Mouse (Mus musculus): ENCODE results near the gene Zfp109. TPM values are rescaled to one million over a fixed set of nuclear protein-coding genes. Genes with fewer than 3 reads are reported as not detected.

The Zfp109 gene
- total RNA-seq, 2 experiments from 2014 or later: 6.3 to 7.0 TPM

DNA sequence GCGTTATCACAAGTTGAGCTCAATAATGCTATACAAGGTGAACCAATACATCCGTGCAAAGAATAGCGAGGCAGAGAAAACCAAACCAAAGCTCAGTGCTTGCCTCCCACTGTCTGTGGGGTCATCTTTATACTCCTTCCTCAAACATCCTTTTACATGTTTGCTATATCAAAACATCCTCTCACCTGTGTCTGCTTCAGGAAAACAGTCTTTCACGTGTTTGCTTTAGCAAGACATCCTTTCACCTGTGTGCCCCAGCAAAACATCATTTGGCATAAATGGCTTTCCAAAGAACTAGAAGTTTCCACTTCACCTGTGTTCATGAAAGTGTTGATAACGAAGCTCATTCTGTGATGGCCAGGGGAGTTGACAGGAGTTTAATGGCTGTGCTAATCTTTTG is 26.0 kb downstream of the Zfp109 start, which contains the start of gene Zfp111:
Zfp111 (minus strand) TSS at position 101 of the 400 bp plus-strand sequence.
- intact Hi-C loops (cut with DNase I): no loop called here
- no peak for DNase-seq (ENCODE audit: low spot score in 2 of 2)

DNA sequence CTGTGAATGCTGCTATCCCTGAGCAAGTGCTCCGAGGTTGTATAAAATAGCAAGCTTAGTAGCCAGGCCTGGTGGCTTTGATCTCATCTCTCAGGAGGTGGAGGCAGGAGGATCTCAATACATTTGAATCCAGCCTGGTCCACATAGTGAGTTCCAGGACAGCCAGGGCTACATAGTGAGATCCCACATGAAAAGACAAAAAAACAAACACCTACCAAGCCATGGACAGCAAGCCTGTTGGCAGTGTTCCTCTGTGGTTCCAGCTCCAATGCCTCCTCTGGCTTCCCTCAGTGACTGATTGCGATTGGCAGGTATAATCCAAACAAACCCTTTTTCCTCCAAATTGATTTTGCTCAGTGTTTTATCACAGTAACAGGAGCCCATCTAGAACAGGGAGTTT is 27.1 kb downstream of the Zfp109 start:
- intact Hi-C loops (cut with DNase I): no loop called here
- no peak for DNase-seq (ENCODE audit: low spot score in 2 of 2)

DNA sequence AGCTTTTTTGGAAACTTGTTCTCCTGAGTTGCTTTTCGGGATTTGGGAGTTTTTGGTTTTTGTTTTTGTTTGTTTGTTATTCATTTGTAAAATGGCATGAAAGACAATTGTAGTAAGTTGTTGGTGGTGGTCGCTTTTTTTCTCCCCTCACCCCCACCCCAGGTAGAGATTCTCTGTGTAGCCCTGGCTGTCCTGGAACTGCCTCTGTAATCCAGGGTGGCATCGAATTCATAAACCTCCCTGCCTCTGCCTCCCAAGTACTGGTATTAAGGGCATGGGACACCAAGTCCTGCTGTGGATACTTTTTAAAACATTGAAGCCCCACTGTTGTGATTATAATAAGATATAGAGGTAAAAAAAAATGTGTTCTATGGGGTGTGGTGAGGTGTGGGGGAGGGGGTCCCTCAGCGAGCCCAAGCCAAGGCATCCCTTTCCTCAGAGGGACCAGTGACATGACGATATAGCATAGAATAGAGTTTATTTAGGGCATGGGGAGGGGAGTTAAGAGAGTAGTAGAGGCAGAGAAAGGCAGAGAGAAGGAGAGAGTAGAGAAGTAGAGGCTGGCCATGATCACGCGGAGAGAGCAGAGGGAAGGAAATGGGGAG is 29.0 kb downstream of the Zfp109 start:
- DNase-seq (ENCODE audit: low spot score in 2 of 2): no peak
- intact Hi-C loops (cut with DNase I): loop anchor here (5.0 kb wide), 1 partner anchor 44 kb away; the partner anchor contains the start of gene Zfp108

DNA sequence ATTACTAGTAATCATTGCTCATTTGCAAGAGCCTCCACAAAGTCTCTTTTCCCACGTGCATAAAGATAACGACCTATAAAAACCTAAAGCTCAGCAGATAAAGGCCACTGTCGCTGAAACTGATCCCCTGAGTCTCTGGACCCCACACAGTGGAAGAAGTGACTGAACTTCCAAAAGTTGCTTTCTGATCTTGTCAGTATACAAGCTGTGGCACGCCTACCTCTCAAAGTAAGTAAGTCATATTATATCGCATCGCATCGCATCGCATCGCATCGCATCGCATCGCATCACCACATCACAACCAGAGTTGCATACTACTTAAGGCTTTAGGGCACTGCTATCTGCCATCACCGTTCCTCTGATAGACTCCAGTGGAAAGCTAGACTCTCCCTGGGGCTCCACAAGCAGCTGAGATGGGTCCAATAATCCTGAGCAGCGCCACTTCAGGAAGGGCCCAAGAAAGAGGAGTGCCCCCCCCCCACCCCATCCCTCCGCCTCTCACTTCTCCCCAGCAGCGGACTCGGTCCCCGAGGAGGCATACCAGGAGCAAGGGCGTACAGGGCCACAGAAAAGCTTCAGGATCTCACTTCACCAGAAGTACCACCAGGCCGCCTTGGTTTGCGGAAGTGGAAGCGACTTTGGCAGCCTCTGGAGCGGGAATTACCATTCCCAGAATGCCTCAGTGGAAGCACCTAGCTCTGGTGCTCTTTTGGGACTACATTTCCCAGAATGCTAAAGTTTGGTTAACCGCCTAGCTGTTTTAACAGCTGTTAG is 29.7 kb downstream of the Zfp109 start:
- intact Hi-C loops (cut with DNase I): loop anchor here (5.0 kb wide), 1 partner anchor 45 kb away; the partner anchor contains the start of gene Zfp108
- peak; percentile 72 to 77 for DNase-seq (ENCODE audit: low spot score in 2 of 2)

DNA sequence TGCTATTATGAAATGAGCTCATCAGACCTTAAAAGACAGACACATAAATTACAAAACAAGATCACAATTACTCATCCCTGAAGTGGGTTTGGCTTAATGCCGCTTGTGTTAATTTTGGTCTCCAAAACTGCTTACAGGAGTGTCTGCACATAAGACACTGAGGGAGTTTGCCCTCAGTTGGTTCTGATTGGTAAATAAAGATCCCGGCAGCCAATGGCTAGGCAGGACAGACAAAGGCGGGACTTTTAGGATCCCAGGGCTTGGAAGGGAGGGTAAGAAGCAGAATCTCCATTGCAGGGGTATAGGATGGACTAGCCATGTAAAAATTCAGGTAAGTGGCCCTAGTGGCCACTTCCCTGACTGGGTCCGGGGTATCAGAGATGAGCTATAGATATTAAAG is 40.4 kb downstream of the Zfp109 start:
- DNase-seq (ENCODE audit: low spot score in 2 of 2): no peak
- intact Hi-C loops (cut with DNase I): no loop called here

DNA sequence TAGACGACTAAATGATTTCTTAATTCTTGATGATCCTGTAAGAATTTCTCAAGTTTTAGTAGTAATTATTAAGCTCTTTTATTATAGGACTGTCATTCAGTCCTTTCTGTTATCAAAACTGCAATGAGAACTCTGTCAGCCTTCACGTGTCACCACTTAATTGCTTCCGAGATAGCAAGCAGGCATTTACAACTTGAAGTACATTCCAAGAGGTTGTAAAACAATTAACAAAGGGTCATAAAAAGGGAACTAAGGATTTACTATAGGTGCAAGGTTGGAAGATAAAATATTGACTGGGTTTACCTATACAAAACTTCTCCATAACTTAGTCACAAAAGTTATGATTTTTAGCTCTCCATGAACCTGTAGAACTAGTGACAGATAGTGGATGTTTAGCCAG is 44.2 kb downstream of the Zfp109 start:
- intact Hi-C loops (cut with DNase I): no loop called here
- no peak for DNase-seq (ENCODE audit: low spot score in 2 of 2)

DNA sequence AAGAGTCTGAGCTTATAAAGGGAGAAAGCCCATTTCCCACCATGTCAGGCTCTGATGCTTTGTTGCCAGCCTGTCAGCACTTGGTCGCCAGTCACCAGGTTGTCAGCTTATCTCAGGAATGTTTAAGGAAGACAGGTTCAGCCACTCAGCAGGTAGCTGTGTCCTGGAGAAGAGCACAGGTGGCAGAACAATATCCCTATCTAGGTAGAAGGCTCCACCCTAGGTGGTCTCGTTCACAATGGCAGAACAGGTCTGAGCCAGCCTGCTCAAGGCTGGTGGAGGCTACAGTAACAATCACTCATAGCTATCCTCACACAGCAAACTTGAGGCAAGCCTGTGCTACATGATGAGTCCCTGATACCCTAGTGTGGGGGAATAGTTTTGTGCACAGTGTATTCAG is 46.0 kb downstream of the Zfp109 start:
- intact Hi-C loops (cut with DNase I): no loop called here
- no peak for DNase-seq (ENCODE audit: low spot score in 2 of 2)

DNA sequence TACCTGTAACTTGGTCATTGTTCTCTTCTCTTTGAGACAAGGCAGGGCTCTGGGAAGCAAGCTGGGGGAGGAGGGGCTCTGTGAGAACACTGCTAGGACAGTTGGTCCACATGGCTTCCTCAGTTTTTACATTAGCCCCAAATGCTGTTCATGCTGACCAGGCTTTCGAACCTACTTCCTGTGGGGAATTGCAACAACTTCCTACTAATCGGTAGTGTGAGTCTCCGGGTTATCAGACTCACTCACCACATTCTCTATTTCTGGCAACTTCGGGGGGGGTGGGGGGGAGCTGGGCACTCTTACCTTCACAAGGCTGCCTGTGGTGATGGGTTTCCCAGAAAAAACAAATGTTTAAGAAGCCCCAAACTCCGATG is 47.8 kb downstream of the Zfp109 start:
- DNase-seq (ENCODE audit: low spot score in 2 of 2): no peak
- intact Hi-C loops (cut with DNase I): no loop called here

DNA sequence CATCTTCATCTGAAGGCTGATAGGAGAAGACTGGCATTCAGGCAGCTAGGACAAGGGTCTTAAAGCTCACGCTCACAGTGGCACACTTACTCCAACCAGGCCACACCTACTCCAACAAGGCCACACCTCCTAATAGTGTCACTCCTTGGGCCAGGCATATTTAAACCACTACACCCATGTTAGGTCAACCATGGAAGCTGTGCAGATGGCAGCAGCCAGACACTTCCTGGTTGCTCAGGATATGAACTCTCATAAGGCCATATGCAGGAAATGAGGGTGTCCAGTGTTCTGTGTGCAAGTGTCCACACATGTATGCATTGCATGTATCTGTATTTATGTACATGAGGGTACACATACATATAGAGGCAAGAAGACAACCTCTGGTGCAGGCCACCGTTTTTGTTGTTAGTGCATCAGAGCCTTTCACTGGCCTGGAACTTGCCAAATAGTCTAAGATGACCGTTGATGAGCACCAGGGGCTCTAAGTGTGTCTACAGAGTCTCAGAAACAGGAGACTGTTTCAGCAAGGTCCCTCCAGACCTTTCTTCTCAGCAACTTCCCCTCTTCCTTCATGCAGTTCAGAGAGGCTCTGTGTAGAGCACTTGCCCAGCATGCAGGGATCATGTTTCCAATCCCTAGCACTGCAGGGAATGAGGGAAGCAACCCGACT is 48.3 kb downstream of the Zfp109 start:
- no peak for DNase-seq (ENCODE audit: low spot score in 2 of 2)
- intact Hi-C loops (cut with DNase I): no loop called here

DNA sequence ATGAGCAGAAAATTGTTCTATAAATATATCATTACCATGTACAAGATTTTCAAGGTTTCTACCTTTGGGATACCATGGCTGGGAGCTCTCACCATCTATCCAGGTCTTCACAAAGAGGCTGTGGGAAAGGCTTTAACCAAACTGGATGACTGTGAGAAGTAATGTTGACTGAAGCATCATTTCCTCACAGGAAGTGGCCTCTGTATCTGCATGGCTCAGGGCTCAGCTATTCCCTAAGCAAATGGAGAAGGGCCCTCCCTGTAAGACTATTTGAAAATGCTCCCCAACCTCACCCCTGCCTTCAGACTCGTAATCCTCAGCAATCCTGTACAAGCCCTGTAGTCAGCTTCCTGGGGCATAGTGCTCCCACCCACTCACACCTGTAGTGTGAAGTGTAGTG is 49.7 kb downstream of the Zfp109 start:
- intact Hi-C loops (cut with DNase I): no loop called here
- DNase-seq (ENCODE audit: low spot score in 2 of 2): no peak

Other genes with a start within 250 kb of the Zfp109 start
- not detected for gene V1rd19, start 235.9 kb downstream of the Zfp109 start, total RNA-seq (2021)
- not detected for gene Vmn1r183, start 184.3 kb downstream of the Zfp109 start, total RNA-seq (2021)
- 10 to 100 TPM; 29.5 to 31.7 TPM for gene Zfp180, start 155.6 kb downstream of the Zfp109 start, total RNA-seq (2021)
- gene Zfp112, start 125.2 kb downstream of the Zfp109 start, total RNA-seq (2021): 1 to 10 TPM; 7.5 to 9.1 TPM
- gene Zfp235, start 103.4 kb downstream of the Zfp109 start, total RNA-seq (2021): 10 to 100 TPM; 20.2 to 22.8 TPM
- gene Zfp114, start 62.5 kb downstream of the Zfp109 start, total RNA-seq (2021): 1 to 10 TPM; 3.7 TPM
- 10 to 100 TPM in 1 of 2 experiments, 1 to 10 TPM in 1; 8.7 to 12.2 TPM for gene Zfp111, start 26.1 kb downstream of the Zfp109 start, total RNA-seq (2021)
- gene Zfp108, start 17.2 kb upstream of the Zfp109 start, total RNA-seq (2021): 1 to 10 TPM; 6.1 to 7.5 TPM
- 10 to 100 TPM; 12.3 to 13.2 TPM for gene Zfp93, start 32.9 kb upstream of the Zfp109 start, total RNA-seq (2021)
- 10 to 100 TPM; 17.8 to 22.0 TPM for gene Zfp61, start 63.7 kb upstream of the Zfp109 start, total RNA-seq (2021)
- 10 to 100 TPM; 16.1 to 16.3 TPM for gene Zfp94, start 79.1 kb upstream of the Zfp109 start, total RNA-seq (2021)
- gene Tescl, start 96.4 kb upstream of the Zfp109 start, total RNA-seq (2021): not detected
- gene Lypd5, start 111.6 kb upstream of the Zfp109 start, total RNA-seq (2021): not detected
- under 1 TPM; 0.32 to 0.40 TPM for gene Kcnn4, start 132.7 kb upstream of the Zfp109 start, total RNA-seq (2021)
- gene Smg9, start 162.1 kb upstream of the Zfp109 start, total RNA-seq (2021): 10 to 100 TPM; 35.5 to 39.7 TPM
- under 1 TPM in 1 of 2 experiments, not detected in 1; 0.19 TPM for gene Irgc1, start 214.7 kb upstream of the Zfp109 start, total RNA-seq (2021)
- gene Plaur, start 224.9 kb upstream of the Zfp109 start, total RNA-seq (2021): 1 to 10 TPM in 1 of 2 experiments, under 1 TPM in 1; 0.30 to 1.3 TPM
- gene Cadm4, start 244.5 kb upstream of the Zfp109 start, total RNA-seq (2021): 100 to 1,000 TPM; 282 to 289 TPM